Mouse (Mus musculus) olfactory bulb, adult 2 months (tissue): Measurements from ENCODE around the gene Arhgdia.

ENCODE experiments used
- CTCF ChIP-seq: fragments of 200-500 bp; IDR thresholded peaks from 2 replicates; pipeline ENCODE4 v1.5.1; 2012; ENCODE audit warnings: low read depth, mild to moderate bottlenecking, low read length, moderate library complexity; ENCODE audit not compliant: insufficient read depth
- POLR2A ChIP-seq: fragments of 200-500 bp; IDR thresholded peaks from 2 replicates; pipeline ENCODE4 v1.6.1; 2012; ENCODE audit warnings: mild to moderate bottlenecking, low read depth, low read length, moderate library complexity; ENCODE audit not compliant: insufficient read depth

GRCm38 (mm10) chr11:120549986-120550809 lies 31.2 kb downstream of the Arhgdia start:
- TF ChIP-seq CTCF (no peak), POLR2A (no peak)
